Mouse (Mus musculus) c-Kit-positive CD71-positive TER-119-positive erythroid progenitor cells, embryonic 14.5 days (primary cell): ENCODE measurements around the gene Jchain.

Experiments
- DNase-seq: peaks from one replicate; pipeline ENCODE4 v3.0.0-alpha.2; 2013; ENCODE audit warnings: low spot score

Gene Jchain

GRCm38 (mm10) chr5:88530908-88531307 is 3.2 kb upstream of the Jchain start:
- DNase-seq: no peak

GRCm38 (mm10) chr5:88519232-88519631 is 8.5 kb downstream of the Jchain start:
- peak; percentile 29 for DNase-seq

- no peak for DNase-seq
Measured at GRCm38 (mm10) chr5:88508990-88509389, 18.7 kb downstream of the Jchain start.

GRCm38 (mm10) chr5:88508555-88508954 is 19.1 kb downstream of the Jchain start:
- no peak for DNase-seq

- DNase-seq: no peak
Measured at GRCm38 (mm10) chr5:88499781-88500180, 27.9 kb downstream of the Jchain start.

- DNase-seq: no peak
Measured at GRCm38 (mm10) chr5:88491111-88491510, 36.6 kb downstream of the Jchain start.

- no peak for DNase-seq
Measured at GRCm38 (mm10) chr5:88489004-88489403, 38.7 kb downstream of the Jchain start.

- no peak for DNase-seq
Measured at GRCm38 (mm10) chr5:88487675-88488074, 40.0 kb downstream of the Jchain start, which contains the start of gene Enam. Enam (plus strand) TSS chr5:88487975.
